Mouse (Mus musculus) intestine, embryonic 16.5 days (tissue): ENCODE measurements around the gene Robo1. TPM values are rescaled to one million over a fixed set of nuclear protein-coding genes. Genes with fewer than 3 reads are reported as not detected.
A peak's percentile ranks its signal among the peaks of the same experiment; 100 is the strongest.

Experiments used
- ATAC-seq: fragments of 200-750 bp; cut with Nextera tagmentation; 2 replicates; pipeline ENCODE4 v1.8.0; 2017; ENCODE audit warnings: moderate TSS enrichment, moderate library complexity
- H3K27ac ChIP-seq: fragments of 300-500 bp; sonication (generic); 2 replicates; pipeline ENCODE4 v1.5.1; 2014; ENCODE audit warnings: mild to moderate bottlenecking, low read length
- H3K27me3 ChIP-seq: fragments of 300-500 bp; sonication (generic); replicated peaks from 2 replicates; pipeline ENCODE4 v1.6.1; 2014; ENCODE audit warnings: low read length, control low read depth, mixed read lengths; ENCODE audit not compliant: control insufficient read depth, insufficient read depth
- H3K36me3 ChIP-seq: fragments of 300-500 bp; sonication (generic); 2 replicates; pipeline ENCODE4 v1.6.1; 2014; ENCODE audit warnings: low read length, control low read depth; ENCODE audit not compliant: control insufficient read depth, insufficient read depth
- H3K4me1 ChIP-seq: fragments of 300-500 bp; sonication (generic); 2 replicates; pipeline ENCODE4 v1.6.1; 2014; ENCODE audit warnings: low read length, control low read depth, mixed read lengths; ENCODE audit not compliant: control insufficient read depth, insufficient read depth
- H3K4me2 ChIP-seq: fragments of 300-500 bp; sonication (generic); 2 replicates; pipeline ENCODE4 v1.6.1; 2014; ENCODE audit warnings: low read depth, low read length, control low read depth
- H3K4me3 ChIP-seq: fragments of 300-500 bp; sonication (generic); 2 replicates; pipeline ENCODE4 v1.5.1; 2014; ENCODE audit warnings: mild to moderate bottlenecking, low read length
- H3K9ac ChIP-seq: fragments of 300-500 bp; sonication (generic); 2 replicates; pipeline ENCODE4 v1.6.1; 2014; ENCODE audit warnings: low read depth, low read length
- H3K9me3 ChIP-seq: fragments of 300-500 bp; sonication (generic); 2 replicates; pipeline ENCODE4 v1.6.1; 2016; ENCODE audit warnings: low read length, control low read depth; ENCODE audit not compliant: control insufficient read depth
- WGBS: fragments of 180-500 bp; shearing (Covaris S2); extraction: QIAGEN DNeasy Blood & Tissue Kit; methylation state at CpG from one replicate; pipeline ENCODE4 v1.1.7; 2014; 5-methylcytosine and 5-hydroxymethylcytosine counted together
- polyA plus RNA-seq: library from polyadenylated mRNA; unstranded; fragments of >200 nt; fragmentation: Nextera tagmentation; extraction: Ambion mirVana; gene quantifications from 2 replicates; pipeline ENCODE4 v1.2.1, GENCODE M21; 2015

The Robo1 gene
- polyA plus RNA-seq, 1 experiment from 2014 or later = 10.9 TPM

GRCm38 (mm10) chr16:73015976-73016375 is 707.9 kb downstream of the Robo1 start:
- Histone ChIP-seq H3K9ac (no peak overlapping the region), H3K4me3 (no peak overlapping the region), H3K9me3 (no peaks in the 10 kb centered on the region), H3K27me3 (no peaks in the 10 kb centered on the region), H3K27ac (no peak overlapping the region), H3K4me1 (no peaks in the 10 kb centered on the region), H3K36me3 (no peaks in the 10 kb centered on the region), H3K4me2 (no peak overlapping the region)
- 65% methylated on average over 4 of the region's 4 CpGs for WGBS
- ATAC-seq = no peak

GRCm38 (mm10) chr16:73016801-73017200 is 708.7 kb downstream of the Robo1 start:
- no peak for ATAC-seq
- WGBS = 43% methylated on average over 7 of the region's 7 CpGs
- Histone ChIP-seq H3K27ac (no peak overlapping the region), H3K9ac (no peak overlapping the region), H3K9me3 (no peaks in the 10 kb centered on the region), H3K4me3 (no peak overlapping the region), H3K4me1 (no peaks in the 10 kb centered on the region), H3K4me2 (no peak overlapping the region), H3K27me3 (no peaks in the 10 kb centered on the region), H3K36me3 (no peaks in the 10 kb centered on the region)

GRCm38 (mm10) chr16:73024326-73024725 is 716.2 kb downstream of the Robo1 start:
- 91% methylated on average over 13 of the region's 13 CpGs for WGBS
- H3K36me3 ChIP-seq = 0 out of 2 replicates have a peak, but pooled peaks cover 2% of the 10 kb centered on the region
- H3K9ac ChIP-seq = no peak overlapping the region
- no peaks in the 10 kb centered on the region for H3K27me3 ChIP-seq
- no peak for ATAC-seq
- no peak overlapping the region for H3K4me2 ChIP-seq
- no peak overlapping the region for H3K27ac ChIP-seq
- H3K4me1 ChIP-seq = no peaks in the 10 kb centered on the region
- no peak overlapping the region for H3K4me3 ChIP-seq
- no peaks in the 10 kb centered on the region for H3K9me3 ChIP-seq

DNA sequence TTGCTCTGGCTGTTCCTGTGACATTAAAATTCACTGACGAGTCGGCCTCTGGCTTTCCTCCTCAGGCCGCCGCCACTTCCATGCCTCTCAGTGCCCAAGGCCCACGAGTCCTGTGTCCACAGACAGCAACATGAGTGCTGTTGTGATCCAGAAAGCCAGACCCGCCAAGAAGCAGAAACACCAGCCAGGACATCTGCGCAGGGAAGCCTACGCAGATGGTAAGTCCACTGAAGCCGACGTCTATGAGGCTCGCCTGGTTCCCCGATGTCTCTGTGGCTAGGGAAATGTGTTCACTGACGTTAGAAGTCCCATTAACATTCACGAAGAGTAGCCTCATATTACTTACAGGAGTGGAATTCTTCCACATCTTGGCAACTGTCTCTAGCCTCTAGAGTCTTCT is 719.6 kb downstream of the Robo1 start:
- no peak overlapping the region for H3K4me3 ChIP-seq
- H3K9me3 ChIP-seq = no peaks in the 10 kb centered on the region
- H3K27me3 ChIP-seq = no peaks in the 10 kb centered on the region
- no peak overlapping the region for H3K27ac ChIP-seq
- H3K4me1 ChIP-seq = no peaks in the 10 kb centered on the region
- no peak overlapping the region for H3K4me2 ChIP-seq
- no peak for ATAC-seq
- 87% methylated on average over 14 of the region's 14 CpGs for WGBS
- H3K9ac ChIP-seq = no peak overlapping the region
- H3K36me3 ChIP-seq = 0 out of 2 replicates have a peak, but pooled peaks cover 2% of the 10 kb centered on the region

DNA sequence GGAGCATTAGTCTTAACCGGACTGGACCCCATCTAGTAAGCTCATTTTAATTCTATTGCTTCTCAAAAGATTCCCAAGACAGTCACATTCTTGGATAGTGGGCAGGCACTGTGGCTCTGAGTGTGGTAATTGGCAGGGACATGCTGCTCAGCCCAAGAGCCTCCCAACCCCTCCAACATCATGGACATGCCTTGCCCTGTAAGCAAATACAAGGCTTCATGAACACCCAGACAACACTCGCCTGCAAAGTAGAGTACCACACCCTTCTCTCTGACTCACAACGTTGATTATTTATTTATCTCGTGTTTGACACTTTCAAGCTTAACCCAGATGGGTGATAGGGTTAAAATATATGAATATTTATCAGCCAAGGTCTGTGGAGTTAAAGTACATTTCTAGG is 722.9 kb downstream of the Robo1 start:
- WGBS = 65% methylated on average over 4 of the region's 4 CpGs
- no peak for ATAC-seq

GRCm38 (mm10) chr16:73035210-73035985 is 727.3 kb downstream of the Robo1 start:
- H3K9me3 ChIP-seq = no peaks in the 10 kb centered on the region
- H3K9ac ChIP-seq = no peak overlapping the region
- no peak overlapping the region for H3K4me2 ChIP-seq
- H3K27ac ChIP-seq = no peak overlapping the region
- no peaks in the 10 kb centered on the region for H3K36me3 ChIP-seq
- 88% methylated on average over 20 of the region's 20 CpGs for WGBS
- ATAC-seq = no peak
- H3K27me3 ChIP-seq = no peaks in the 10 kb centered on the region
- no peaks in the 10 kb centered on the region for H3K4me1 ChIP-seq
- no peak overlapping the region for H3K4me3 ChIP-seq

More for the DNA sequence above, 722.9 kb downstream of the Robo1 start:
- H3K27ac ChIP-seq = no peak overlapping the region
- no peak overlapping the region for H3K4me2 ChIP-seq
- H3K4me3 ChIP-seq = no peak overlapping the region
- H3K36me3 ChIP-seq = no peaks in the 10 kb centered on the region
- no peaks in the 10 kb centered on the region for H3K9me3 ChIP-seq
- no peaks in the 10 kb centered on the region for H3K27me3 ChIP-seq
- no peaks in the 10 kb centered on the region for H3K4me1 ChIP-seq
- no peak overlapping the region for H3K9ac ChIP-seq

DNA sequence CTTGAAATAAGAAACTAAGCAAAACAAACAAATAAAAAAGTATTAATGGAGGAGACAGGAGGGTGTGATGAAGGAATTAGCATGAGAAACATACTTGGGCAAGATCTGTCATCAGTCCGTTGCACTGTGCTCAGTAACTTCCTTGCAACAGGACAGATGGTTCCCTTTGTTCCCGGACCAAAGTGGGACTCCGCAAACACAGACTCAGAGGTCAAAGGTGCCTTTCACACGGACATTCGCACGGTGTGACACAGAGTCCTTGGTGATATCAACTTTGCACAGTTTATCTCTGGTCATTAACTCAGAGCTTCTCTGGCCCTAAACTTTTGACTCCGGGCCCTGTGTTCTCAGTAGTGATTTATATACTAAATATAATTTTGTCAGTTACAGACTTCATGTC is 730.4 kb downstream of the Robo1 start:
- no peak overlapping the region for H3K27ac ChIP-seq
- peaks cover 3% of the 10 kb centered on the region; the same call in 1 of the 2 replicates for H3K36me3 ChIP-seq
- no peak overlapping the region for H3K4me2 ChIP-seq
- no peak overlapping the region for H3K4me3 ChIP-seq
- peak; percentile 44; the same call in 1 of the 2 replicates for ATAC-seq
- no peaks in the 10 kb centered on the region for H3K9me3 ChIP-seq
- H3K27me3 ChIP-seq = no peaks in the 10 kb centered on the region
- H3K9ac ChIP-seq = no peak overlapping the region
- WGBS = 48% methylated on average over 7 of the region's 7 CpGs
- H3K4me1 ChIP-seq = no peaks in the 10 kb centered on the region

GRCm38 (mm10) chr16:73062461-73062860 is 754.4 kb downstream of the Robo1 start:
- Histone ChIP-seq H3K4me2 (no peak overlapping the region), H3K36me3 (no peaks in the 10 kb centered on the region), H3K4me3 (no peak overlapping the region), H3K9ac (no peak overlapping the region), H3K4me1 (no peaks in the 10 kb centered on the region), H3K9me3 (no peaks in the 10 kb centered on the region), H3K27ac (no peak overlapping the region), H3K27me3 (no peaks in the 10 kb centered on the region)
- no peak for ATAC-seq
- WGBS = 73% methylated on average over 3 of the region's 3 CpGs

DNA sequence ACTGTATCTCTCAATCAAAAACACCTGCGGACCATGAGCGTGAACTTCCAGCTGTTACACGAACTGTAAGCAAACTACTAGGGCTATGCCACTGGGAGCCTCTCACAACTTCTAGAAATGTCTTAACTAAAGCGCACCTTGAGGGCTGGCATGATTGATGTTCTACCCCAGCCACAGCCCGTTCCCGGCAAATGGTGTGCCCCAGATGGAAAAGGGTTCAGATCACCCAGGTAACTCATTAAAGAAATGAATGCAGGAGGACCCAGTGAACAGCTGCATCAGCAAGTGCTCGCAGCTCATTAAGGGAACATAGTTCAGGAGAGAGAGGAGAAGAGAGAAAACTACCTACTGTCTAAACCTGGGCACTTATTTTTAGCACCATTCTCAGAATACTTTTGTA is 759.7 kb downstream of the Robo1 start:
- H3K9ac ChIP-seq = no peak overlapping the region
- H3K27ac ChIP-seq = no peak overlapping the region
- ATAC-seq = no peak
- no peaks in the 10 kb centered on the region for H3K27me3 ChIP-seq
- H3K9me3 ChIP-seq = no peaks in the 10 kb centered on the region
- H3K4me1 ChIP-seq = no peaks in the 10 kb centered on the region
- no peak overlapping the region for H3K4me3 ChIP-seq
- 82% methylated on average over 7 of the region's 7 CpGs for WGBS
- no peaks in the 10 kb centered on the region for H3K36me3 ChIP-seq
- H3K4me2 ChIP-seq = no peak overlapping the region

GRCm38 (mm10) chr16:73072047-73072446 is 763.9 kb downstream of the Robo1 start:
- H3K27me3 ChIP-seq = no peaks in the 10 kb centered on the region
- no peak for ATAC-seq
- H3K4me1 ChIP-seq = no peaks in the 10 kb centered on the region
- no peak overlapping the region for H3K27ac ChIP-seq
- H3K9me3 ChIP-seq = no peaks in the 10 kb centered on the region
- no peaks in the 10 kb centered on the region for H3K36me3 ChIP-seq
- H3K9ac ChIP-seq = no peak overlapping the region
- H3K4me3 ChIP-seq = no peak overlapping the region
- H3K4me2 ChIP-seq = no peak overlapping the region
- WGBS = 94% methylated on average over 3 of the region's 3 CpGs
